Mouse (Mus musculus) embryonic facial prominence, embryonic 13.5 days (tissue): ENCODE results near the gene Adamts9. TPM values are rescaled to one million over a fixed set of nuclear protein-coding genes. Genes with fewer than 3 reads are reported as not detected.

ENCODE experiments used
- ATAC-seq: fragments of 200-750 bp; cut with Nextera tagmentation; 2 replicates; pipeline ENCODE4 v1.8.0; 2017; ENCODE audit warnings: low read depth; ENCODE audit not compliant: insufficient number of reproducible peaks, insufficient read depth, low FRiP score, low TSS enrichment
- H3K27ac ChIP-seq: fragments of 300-500 bp; sonication (generic); 2 replicates; pipeline ENCODE4 v1.5.1; 2015; ENCODE audit warnings: moderate library complexity, mild to moderate bottlenecking, inconsistent platforms
- H3K27me3 ChIP-seq: fragments of 300-500 bp; sonication (generic); 2 replicates; pipeline ENCODE4 v1.6.1; 2015; ENCODE audit warnings: mild to moderate bottlenecking, inconsistent platforms
- H3K36me3 ChIP-seq: fragments of 300-500 bp; sonication (generic); 2 replicates; pipeline ENCODE4 v1.6.1; 2015; ENCODE audit warnings: mild to moderate bottlenecking, inconsistent platforms
- H3K4me1 ChIP-seq: fragments of 300-500 bp; sonication (generic); 2 replicates; pipeline ENCODE4 v1.6.1; 2015; ENCODE audit warnings: inconsistent platforms
- H3K4me2 ChIP-seq: fragments of 300-500 bp; sonication (generic); 2 replicates; pipeline ENCODE4 v1.6.1; 2015; ENCODE audit warnings: moderate library complexity, mild to moderate bottlenecking, inconsistent platforms
- H3K4me3 ChIP-seq: fragments of 300-500 bp; sonication (generic); 2 replicates; pipeline ENCODE4 v1.5.1; 2015; ENCODE audit warnings: mild to moderate bottlenecking, inconsistent platforms
- H3K9ac ChIP-seq: fragments of 300-500 bp; sonication (generic); 2 replicates; pipeline ENCODE4 v1.6.1; 2015; ENCODE audit warnings: mild to moderate bottlenecking, inconsistent platforms
- H3K9me3 ChIP-seq: fragments of 300-500 bp; sonication (generic); 2 replicates; pipeline ENCODE4 v1.6.1; 2016; ENCODE audit warnings: inconsistent platforms
- WGBS: fragments of 180-500 bp; shearing (Covaris S2); methylation state at CpG from one replicate; pipeline ENCODE4 v1.1.7; 2015; ENCODE audit warnings: mixed read lengths; 5-methylcytosine and 5-hydroxymethylcytosine counted together
- polyA plus RNA-seq: library from polyadenylated mRNA; unstranded; fragments of >200 nt; fragmentation: Nextera tagmentation; extraction: Ambion mirVana; gene quantifications from 2 replicates; pipeline ENCODE4 v1.2.1, GENCODE M21; 2015

The Adamts9 gene
- polyA plus RNA-seq, 1 experiment from 2014 or later: 6.3 TPM

DNA sequence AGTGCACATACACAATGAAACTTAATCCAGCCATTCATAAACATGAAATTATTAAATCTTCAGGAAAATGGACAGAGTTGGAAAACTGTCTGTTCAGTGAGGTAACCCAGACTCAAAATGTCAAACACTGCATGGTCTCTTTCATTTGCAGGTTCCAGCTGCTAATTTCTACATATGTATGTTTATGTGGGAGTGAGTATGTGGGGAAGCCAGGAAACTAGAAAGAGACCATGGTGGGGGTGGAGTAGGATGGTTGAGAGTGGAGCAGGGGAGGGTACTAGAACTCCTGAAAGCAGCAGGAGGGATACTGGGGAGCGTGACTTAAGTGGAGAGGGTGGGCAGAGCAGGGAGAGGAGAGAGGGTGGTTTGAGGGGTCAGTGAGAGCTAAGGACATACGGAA is 141.8 kb downstream of the Adamts9 start:
- Histone ChIP-seq H3K4me1 (peaks cover 17% of the 10 kb centered on the region), H3K4me2 (no peak overlapping the region), H3K9me3 (no peaks in the 10 kb centered on the region), H3K4me3 (no peak overlapping the region), H3K36me3 (peaks cover 7% of the 10 kb centered on the region; the same call in 1 of the 2 replicates), H3K27me3 (no peaks in the 10 kb centered on the region), H3K27ac (no peak overlapping the region), H3K9ac (no peak overlapping the region)
- WGBS: 77% methylated on average over 2 of the region's 2 CpGs
- ATAC-seq: no peak

DNA sequence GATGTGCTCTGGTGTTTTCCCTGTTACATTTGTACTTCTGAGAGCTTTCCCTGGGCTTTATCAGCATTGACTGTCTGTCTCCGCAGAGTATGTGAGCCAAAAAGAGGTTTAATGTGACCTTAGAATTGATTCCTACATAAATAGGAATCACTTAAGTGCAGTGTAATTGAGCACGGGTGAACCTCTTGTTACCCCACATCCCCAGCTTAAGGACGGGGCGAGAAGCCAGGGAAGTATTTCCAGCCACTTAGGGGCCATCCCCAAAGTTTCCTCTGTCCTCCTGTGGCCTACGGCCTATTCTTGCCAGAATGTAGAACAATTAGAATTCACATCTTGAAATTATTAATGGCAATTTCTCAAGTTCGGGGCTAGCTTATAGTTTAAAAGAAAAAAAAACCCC is 149.5 kb downstream of the Adamts9 start:
- Histone ChIP-seq H3K9me3 (no peaks in the 10 kb centered on the region), H3K9ac (no peak overlapping the region), H3K4me1 (peaks cover 3% of the 10 kb centered on the region; the same call in 1 of the 2 replicates), H3K27me3 (no peaks in the 10 kb centered on the region), H3K27ac (0 out of 2 replicates have a peak overlapping the region, but pooled peaks have one; percentile 28), H3K4me2 (no peak overlapping the region), H3K36me3 (peaks cover 19% of the 10 kb centered on the region), H3K4me3 (no peak overlapping the region)
- WGBS: 32% methylated on average over 6 of the region's 6 CpGs
- no peak for ATAC-seq

DNA sequence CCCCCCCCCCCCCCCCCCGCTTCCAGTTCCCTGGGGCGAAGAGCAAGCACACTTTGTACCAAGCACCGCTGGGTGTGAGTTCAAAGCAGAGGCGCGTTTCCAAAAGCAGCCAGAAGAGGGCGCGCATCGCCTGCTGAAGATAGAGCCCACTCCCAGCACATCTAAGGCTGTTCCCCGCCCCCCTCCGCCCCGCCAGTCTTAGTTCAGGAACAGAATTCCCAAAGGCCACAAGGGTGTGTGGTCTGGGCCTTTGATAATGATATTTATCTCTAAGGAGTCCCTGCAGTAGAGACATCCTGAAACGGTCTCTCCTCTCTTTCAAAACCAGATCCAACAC is 155.9 kb downstream of the Adamts9 start:
- peak overlapping the region; percentile 60 for H3K9ac ChIP-seq
- no peaks in the 10 kb centered on the region for H3K36me3 ChIP-seq
- H3K4me1 ChIP-seq: peaks cover 5% of the 10 kb centered on the region; the same call in 1 of the 2 replicates
- H3K9me3 ChIP-seq: no peaks in the 10 kb centered on the region
- ATAC-seq: no peak; the same call in 1 of the 2 replicates
- peaks cover 17% of the 10 kb centered on the region for H3K27me3 ChIP-seq
- WGBS: 1% methylated on average over 12 of the region's 12 CpGs
- peak overlapping the region; percentile 63 for H3K4me2 ChIP-seq
- peak overlapping the region; percentile 33 for H3K4me3 ChIP-seq
- no peak overlapping the region for H3K27ac ChIP-seq

DNA sequence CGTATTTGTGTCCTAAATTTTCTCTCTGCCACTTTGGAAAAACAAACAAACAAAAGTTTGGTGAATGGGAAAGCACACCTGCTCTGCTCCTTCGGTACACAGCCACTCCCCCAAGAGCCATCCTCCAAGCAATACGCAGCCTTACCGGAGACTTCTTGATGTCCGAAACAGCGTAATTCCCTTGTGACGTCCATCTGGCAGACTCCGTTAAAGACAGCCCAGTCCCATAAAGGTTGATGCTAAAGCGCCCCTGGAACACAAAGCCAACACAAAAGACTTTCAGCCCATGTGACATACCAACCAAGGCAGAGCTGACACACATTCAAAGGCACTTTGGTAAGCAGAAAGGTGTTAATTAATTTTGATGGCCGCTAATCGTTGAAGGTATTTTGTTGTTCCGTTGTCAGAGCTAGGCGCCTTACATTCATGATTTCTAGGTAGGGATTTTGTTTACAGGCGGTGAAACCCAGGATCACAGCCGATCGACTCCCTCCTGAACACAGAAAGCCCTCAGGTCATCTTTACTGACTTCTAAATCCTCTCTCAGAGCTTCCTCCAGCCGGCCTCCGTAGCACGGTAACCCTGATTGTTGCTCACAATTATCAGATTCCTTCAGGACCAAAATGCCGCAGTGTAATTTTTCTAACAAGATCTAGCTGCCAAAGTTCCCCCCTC is 156.5 kb downstream of the Adamts9 start:
- Histone ChIP-seq H3K4me1 (peaks cover 5% of the 10 kb centered on the region; the same call in 1 of the 2 replicates), H3K27me3 (peaks cover 17% of the 10 kb centered on the region), H3K27ac (no peak overlapping the region), H3K36me3 (no peaks in the 10 kb centered on the region), H3K4me2 (peak overlapping the region; percentile 63), H3K4me3 (peak overlapping the region; percentile 33), H3K9me3 (no peaks in the 10 kb centered on the region), H3K9ac (peak overlapping the region; percentile 60)
- 6% methylated on average over 20 of the region's 20 CpGs for WGBS
- ATAC-seq: no peak

DNA sequence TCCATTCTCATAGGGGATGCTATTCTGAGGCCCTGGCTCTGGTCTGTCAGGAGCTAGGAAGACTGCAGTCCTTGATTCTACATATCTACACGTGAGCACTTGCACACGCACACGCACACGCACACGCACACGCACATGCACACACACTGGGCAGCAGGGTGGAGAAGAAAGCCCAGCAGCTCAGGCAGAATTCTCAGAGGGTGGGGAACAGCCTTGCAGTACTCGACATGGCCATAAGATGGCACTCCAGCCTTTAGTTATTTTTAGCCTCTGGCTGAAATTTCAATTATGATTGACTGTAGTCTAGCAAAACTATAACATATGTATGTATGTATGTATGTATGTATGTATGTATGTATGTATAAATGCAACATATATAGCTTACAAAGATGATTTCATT is 158.5 kb downstream of the Adamts9 start:
- Histone ChIP-seq H3K4me1 (peaks cover 5% of the 10 kb centered on the region; the same call in 1 of the 2 replicates), H3K27ac (no peak overlapping the region), H3K9me3 (no peaks in the 10 kb centered on the region), H3K27me3 (peaks cover 17% of the 10 kb centered on the region), H3K4me3 (no peak overlapping the region), H3K4me2 (no peak overlapping the region), H3K36me3 (no peaks in the 10 kb centered on the region), H3K9ac (0 out of 2 replicates have a peak overlapping the region, but pooled peaks have one; percentile 11)
- 14% methylated on average over 7 of the region's 7 CpGs for WGBS
- no peak for ATAC-seq

DNA sequence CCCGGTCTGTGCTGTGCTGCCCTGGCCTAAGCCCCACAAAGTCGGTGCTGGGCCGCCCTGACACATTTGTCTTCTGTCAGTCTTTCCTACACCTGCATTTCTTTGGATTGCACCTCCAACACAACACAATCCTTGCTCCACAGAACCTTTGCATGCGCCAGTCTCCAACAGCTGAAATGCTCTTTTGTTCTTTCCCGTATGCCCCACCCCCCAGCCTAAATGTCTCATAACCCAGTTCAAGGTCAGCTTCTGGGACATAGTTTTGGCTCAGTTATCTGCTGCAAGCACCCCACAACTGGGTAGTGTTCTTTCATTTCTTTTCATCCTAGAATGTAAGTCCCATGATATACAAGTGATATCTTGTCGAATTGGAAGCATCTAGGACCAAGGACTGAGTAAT is 161.8 kb downstream of the Adamts9 start:
- H3K4me1 ChIP-seq: no peaks in the 10 kb centered on the region
- no peaks in the 10 kb centered on the region for H3K9me3 ChIP-seq
- no peak overlapping the region for H3K27ac ChIP-seq
- ATAC-seq: no peak
- H3K27me3 ChIP-seq: peaks cover 11% of the 10 kb centered on the region
- no peaks in the 10 kb centered on the region for H3K36me3 ChIP-seq
- H3K4me2 ChIP-seq: no peak overlapping the region
- H3K4me3 ChIP-seq: no peak overlapping the region
- H3K9ac ChIP-seq: no peak overlapping the region
- WGBS: 84% methylated on average over 6 of the region's 6 CpGs

DNA sequence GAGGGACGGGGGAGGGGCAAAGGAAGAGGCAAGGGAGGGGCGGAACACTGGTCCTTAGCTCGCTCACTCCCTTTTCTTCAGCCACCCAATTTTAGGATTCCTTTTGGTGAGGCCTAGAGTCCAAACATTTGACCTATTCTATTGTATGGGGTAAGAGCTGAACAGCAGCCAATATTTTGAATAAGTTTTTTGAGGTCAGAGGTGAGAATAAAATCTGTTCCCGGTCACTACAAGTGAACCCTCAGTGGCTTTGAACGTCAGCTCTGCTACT is 163.4 kb downstream of the Adamts9 start:
- Histone ChIP-seq H3K9ac (no peak overlapping the region), H3K4me3 (no peak overlapping the region), H3K4me2 (no peak overlapping the region), H3K27me3 (no peaks in the 10 kb centered on the region), H3K4me1 (no peaks in the 10 kb centered on the region), H3K9me3 (no peaks in the 10 kb centered on the region), H3K36me3 (no peaks in the 10 kb centered on the region), H3K27ac (no peak overlapping the region)
- no peak for ATAC-seq
- WGBS: 45% methylated on average over 5 of the region's 5 CpGs

DNA sequence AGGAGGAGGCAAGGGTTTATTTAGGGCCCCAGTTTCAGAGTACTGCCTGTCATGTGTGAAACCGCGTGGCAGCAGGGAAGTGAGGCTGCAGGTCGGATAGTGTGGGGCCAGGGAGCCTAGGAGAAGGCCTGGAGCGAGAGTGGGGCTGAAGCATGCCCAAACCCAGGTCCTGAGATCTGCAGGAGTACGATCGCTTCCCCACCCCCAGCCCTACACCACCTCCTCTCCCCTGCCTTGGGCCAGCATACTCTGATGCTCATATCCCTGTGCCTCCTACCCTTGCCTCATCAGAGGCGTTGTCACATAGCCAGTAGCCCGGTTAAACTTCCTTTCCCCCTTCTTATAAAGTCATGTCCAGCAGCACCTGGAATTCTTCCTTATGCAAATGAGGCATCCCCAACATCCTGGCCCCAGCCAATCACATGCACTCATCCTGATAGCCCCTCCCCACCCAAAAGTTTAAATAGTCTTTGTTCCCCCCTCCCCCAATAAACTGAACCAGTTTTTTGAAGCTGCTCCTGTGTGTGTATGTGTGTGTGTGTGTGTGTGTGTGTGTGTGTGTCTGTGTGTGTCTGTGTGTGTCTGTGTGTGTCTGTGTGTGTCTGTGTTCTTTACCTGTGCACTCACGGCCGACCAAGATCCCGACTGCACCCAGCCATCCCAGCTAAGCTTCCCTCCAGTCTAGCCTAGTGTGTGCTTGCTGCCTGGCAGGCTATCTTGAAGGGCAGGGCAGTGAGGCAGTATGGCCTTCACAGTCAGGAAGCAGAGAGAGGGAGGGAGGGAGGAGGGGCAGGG is 164.0 kb downstream of the Adamts9 start:
- H3K4me2 ChIP-seq: no peak overlapping the region
- no peaks in the 10 kb centered on the region for H3K27me3 ChIP-seq
- no peaks in the 10 kb centered on the region for H3K4me1 ChIP-seq
- WGBS: 78% methylated on average over 11 of the region's 11 CpGs
- no peak overlapping the region for H3K27ac ChIP-seq
- H3K9ac ChIP-seq: no peak overlapping the region
- no peaks in the 10 kb centered on the region for H3K36me3 ChIP-seq
- ATAC-seq: no peak
- H3K9me3 ChIP-seq: no peaks in the 10 kb centered on the region
- no peak overlapping the region for H3K4me3 ChIP-seq

DNA sequence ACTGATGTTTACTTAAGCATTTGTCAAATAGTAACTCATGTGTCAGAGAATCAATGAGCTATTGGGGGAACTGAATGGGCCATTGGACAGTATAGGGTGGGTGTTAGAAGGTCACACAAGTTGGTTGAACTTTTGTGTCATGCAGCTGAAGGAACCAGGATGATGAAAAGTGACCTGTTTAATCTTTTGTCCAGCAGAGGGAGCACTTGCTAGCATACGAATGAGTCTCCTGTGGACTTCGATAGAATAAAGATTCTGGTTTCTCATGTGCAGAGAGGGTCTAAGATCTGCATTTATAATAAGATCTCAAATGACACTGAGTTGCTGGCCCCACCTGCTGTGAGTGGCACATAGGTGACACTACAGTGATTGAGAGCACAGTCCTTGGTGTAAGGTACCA is 166.9 kb downstream of the Adamts9 start:
- Histone ChIP-seq H3K27me3 (no peaks in the 10 kb centered on the region), H3K4me3 (no peak overlapping the region), H3K27ac (no peak overlapping the region), H3K9me3 (no peaks in the 10 kb centered on the region), H3K36me3 (no peaks in the 10 kb centered on the region), H3K9ac (no peak overlapping the region), H3K4me1 (no peaks in the 10 kb centered on the region), H3K4me2 (no peak overlapping the region)
- 19% methylated on average over 2 of the region's 2 CpGs for WGBS
- ATAC-seq: no peak

DNA sequence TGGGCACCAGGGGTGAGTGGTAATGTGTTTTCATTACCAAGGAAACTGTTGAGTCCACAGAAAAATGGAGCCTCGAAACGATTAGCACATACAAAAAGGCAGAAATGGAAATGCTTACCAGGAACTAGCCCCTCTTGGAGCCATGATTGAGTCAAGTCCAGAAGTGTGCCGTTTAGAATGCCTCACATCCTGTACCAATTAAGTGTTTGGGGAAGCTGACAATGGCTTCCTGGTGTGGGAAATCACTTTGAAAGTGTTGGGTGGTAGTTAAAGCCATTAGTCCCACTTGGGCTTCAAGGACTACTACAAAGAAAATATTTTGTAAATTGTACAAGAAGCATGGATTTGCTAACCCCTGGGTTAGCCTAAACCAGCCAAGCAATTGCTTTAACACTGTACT is 180.9 kb downstream of the Adamts9 start:
- Histone ChIP-seq H3K27me3 (no peaks in the 10 kb centered on the region; the same call in 1 of the 2 replicates), H3K4me1 (no peaks in the 10 kb centered on the region), H3K9me3 (no peaks in the 10 kb centered on the region), H3K9ac (no peak overlapping the region), H3K27ac (no peak overlapping the region), H3K4me2 (no peak overlapping the region), H3K36me3 (no peaks in the 10 kb centered on the region), H3K4me3 (no peak overlapping the region)
- no peak for ATAC-seq
- WGBS: 41% methylated on average over 3 of the region's 3 CpGs

DNA sequence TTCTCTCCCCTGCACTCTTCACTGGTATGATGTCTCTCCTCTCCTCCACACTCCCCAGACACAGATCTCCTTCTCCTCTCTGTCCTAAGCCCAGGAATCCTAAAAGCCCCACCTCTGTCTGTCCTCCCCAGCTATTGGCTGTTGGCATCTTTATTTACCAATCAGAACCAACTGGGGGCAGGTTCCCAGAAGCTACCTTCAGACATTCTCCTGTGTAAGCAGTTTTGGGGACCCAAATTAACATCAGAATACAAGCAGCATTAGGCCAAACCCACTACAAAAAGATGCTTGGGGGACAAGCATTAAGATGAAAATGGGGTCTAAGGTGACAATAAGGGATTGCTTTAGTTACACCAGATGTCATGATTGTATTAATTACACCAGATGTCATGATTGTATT is 183.7 kb downstream of the Adamts9 start:
- H3K27me3 ChIP-seq: no peaks in the 10 kb centered on the region; the same call in 1 of the 2 replicates
- no peaks in the 10 kb centered on the region for H3K4me1 ChIP-seq
- H3K9me3 ChIP-seq: no peaks in the 10 kb centered on the region
- no peak overlapping the region for H3K9ac ChIP-seq
- no peaks in the 10 kb centered on the region for H3K36me3 ChIP-seq
- no peak overlapping the region for H3K27ac ChIP-seq
- no peak for ATAC-seq
- no peak overlapping the region for H3K4me2 ChIP-seq
- no peak overlapping the region for H3K4me3 ChIP-seq

DNA sequence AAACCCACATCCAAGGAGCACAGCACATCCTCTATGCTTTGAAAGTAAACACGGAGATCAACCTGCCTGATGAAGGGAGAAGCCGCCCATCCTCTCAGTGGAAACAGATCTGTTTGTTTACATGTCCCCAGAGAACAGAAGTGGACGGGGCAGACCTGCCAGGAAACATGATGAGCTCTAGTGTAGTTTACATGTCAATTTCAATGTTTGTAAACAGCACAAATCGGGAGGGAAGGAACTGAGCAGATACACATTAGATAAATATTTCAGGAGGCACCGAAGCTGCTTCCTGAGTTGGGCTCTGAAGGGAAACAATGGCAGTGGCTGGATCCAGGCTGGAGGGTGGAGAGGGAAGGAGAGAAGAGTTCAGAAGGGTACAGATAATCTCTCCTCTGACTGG is 187.5 kb downstream of the Adamts9 start:
- ATAC-seq: no peak
- 33% methylated on average over 5 of the region's 5 CpGs for WGBS
- Histone ChIP-seq H3K27me3 (no peaks in the 10 kb centered on the region), H3K4me3 (no peak overlapping the region), H3K36me3 (no peaks in the 10 kb centered on the region), H3K9ac (no peak overlapping the region), H3K4me2 (no peak overlapping the region), H3K27ac (no peak overlapping the region), H3K4me1 (no peaks in the 10 kb centered on the region), H3K9me3 (no peaks in the 10 kb centered on the region)
